Comparison of ENCODE assay signal across 9 mouse cellular contexts in the genomic region with DNA sequence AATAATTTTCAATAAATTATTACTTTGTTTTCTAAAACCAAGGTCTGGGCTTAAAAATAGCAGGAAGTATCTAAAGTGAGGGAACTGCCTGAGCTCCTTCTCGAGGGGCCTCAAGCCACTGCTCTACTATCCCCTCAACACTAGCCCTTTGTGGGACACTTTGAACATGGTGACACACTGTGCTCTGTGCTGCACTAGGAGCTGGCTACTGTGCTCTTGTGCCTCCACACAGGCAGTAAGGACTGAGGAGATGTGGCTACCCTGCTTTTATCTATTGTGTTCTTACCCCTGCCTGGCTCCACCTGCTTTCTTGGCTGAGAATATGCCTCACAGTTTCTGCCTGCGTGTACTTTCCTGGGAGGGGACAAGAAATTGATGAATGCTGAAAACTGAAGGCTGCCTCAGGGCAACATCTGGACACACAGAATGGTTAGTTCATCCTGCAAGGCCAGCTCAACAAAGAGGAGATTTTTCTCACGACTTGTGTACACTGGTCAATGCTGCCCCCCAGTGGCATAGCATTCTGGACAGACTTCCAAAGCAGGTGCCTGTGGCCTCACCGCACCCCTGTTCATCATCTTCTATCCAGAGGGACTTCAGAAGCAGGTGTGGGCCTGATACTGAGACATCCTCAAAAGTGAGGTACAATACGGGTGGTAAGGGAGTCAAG.
DNase-seq lines count a peak whose midpoint lies in the region; ATAC-seq and TF ChIP-seq lines count a peak whose summit lies in the region.
"Had no signal": no experiment of that assay in that cellular context is flagged by ENCODE, and none has a peak within 500 bp of the region (broad histone marks: within the 10 kb centered on the region; RNA-seq: fewer than 3 reads in every experiment).

No protein-coding gene starts in this region.

- H3K4me1 ChIP-seq in heart, embryonic 10.5 days = 0 out of 2 replicates have a peak, but pooled peaks cover 5% of the 10 kb centered on the region
- no peaks in the 10 kb centered on the region for H3K4me1 ChIP-seq in MEL (ENCODE audit: control insufficient read depth in 1 of 2, insufficient read depth in 2 of 2, low read length in 2 of 2)
- H3K4me1 ChIP-seq in neural tube, embryonic 14.5 days (ENCODE audit: control insufficient read depth, insufficient read depth, low read length) = no peaks in the 10 kb centered on the region

- H3K27me3 ChIP-seq in heart, embryonic 10.5 days (ENCODE audit: insufficient read depth, poor library complexity, severe bottlenecking) = no peaks in the 10 kb centered on the region
- no peaks in the 10 kb centered on the region for H3K27me3 ChIP-seq in MEL (ENCODE audit: control insufficient read depth in 1 of 2, insufficient read depth in 2 of 2, low read length in 2 of 2)
- H3K27me3 ChIP-seq in neural tube, embryonic 14.5 days (ENCODE audit: control insufficient read depth, insufficient read depth, low read length) = no peaks in the 10 kb centered on the region
- H3K27me3 ChIP-seq: limb, embryonic 15.5 days had no signal

- H3K79me2 ChIP-seq in MEL (ENCODE audit: control insufficient read depth, insufficient read depth, low read length, poor library complexity) = no peaks in the 10 kb centered on the region

- WGBS in heart, embryonic 10.5 days = 65% methylated on average over 5 of the region's 5 CpGs
- 55% methylated on average over 5 of the region's 5 CpGs for WGBS in neural tube, embryonic 14.5 days

- no peak overlapping the region for H3K27ac ChIP-seq in heart, embryonic 10.5 days
- no peak overlapping the region for H3K27ac ChIP-seq in MEL (ENCODE audit: control insufficient read depth, low read depth, low read length)
- H3K27ac ChIP-seq in neural tube, embryonic 14.5 days (ENCODE audit: low read depth, low read length) = no peak overlapping the region
- H3K27ac ChIP-seq: limb, embryonic 15.5 days had no signal

- peak; percentile 34; the same call in 1 of the 2 replicates for ATAC-seq in neural tube, embryonic 14.5 days (ENCODE audit: low read depth)
- no peak for ATAC-seq in erythroblast, adult 5-6 weeks (replicated peaks; ENCODE audit: low FRiP score, poor library complexity, severe bottlenecking)

- H3K9ac ChIP-seq in MEL (ENCODE audit: control insufficient read depth, low read depth, low read length, poor library complexity, severe bottlenecking) = no peak overlapping the region
- H3K9ac ChIP-seq in neural tube, embryonic 14.5 days (replicated peaks; ENCODE audit: low read depth, low read length) = no peak overlapping the region
- H3K9ac ChIP-seq: limb, embryonic 15.5 days had no signal

- intact Hi-C loops in heart, postnatal 10 days (cut with DNase I) = loop anchor here (5.0 kb wide), 1 partner anchor 57 kb away; no protein-coding TSS in a partner anchor
- intact Hi-C loops in heart, postnatal 14 days (cut with DNase I) = loop anchor here (5.0 kb wide), 2 partner anchors 52 to 208 kb away; no protein-coding TSS in a partner anchor
- intact Hi-C loops in left cerebral cortex, postnatal 25 days (cut with DNase I) = loop anchor here (5.0 to 10.0 kb wide), 2 partner anchors 214 to 447 kb away; no protein-coding TSS in a partner anchor

- TF ChIP-seq RAD21 in MEL (IDR thresholded peaks at IDR 0.05; ENCODE audit: low read depth, low read length) = peak; percentile 61

- no peak overlapping the region for H3K4me2 ChIP-seq in neural tube, embryonic 14.5 days (ENCODE audit: low read depth, low read length)
- H3K4me2 ChIP-seq: limb, embryonic 15.5 days had no signal

- no peak for TF ChIP-seq EP300 in MEL (IDR thresholded peaks at IDR 0.05; ENCODE audit: low read depth in 1 of 2, low read length in 2 of 2)

- peaks cover 77% of the 10 kb centered on the region for H3K36me3 ChIP-seq in heart, embryonic 10.5 days
- peaks cover 0 to 11% of the 10 kb centered on the region in 2 experiments; a peak in 1 of 4 replicates for H3K36me3 ChIP-seq in MEL (ENCODE audit: control insufficient read depth in 1 of 2, insufficient read depth in 2 of 2, low read length in 2 of 2)
- H3K36me3 ChIP-seq in neural tube, embryonic 14.5 days (ENCODE audit: control insufficient read depth, insufficient read depth, low read length) = peaks cover 64% of the 10 kb centered on the region

- no peaks in the 10 kb centered on the region for H3K9me3 ChIP-seq in heart, embryonic 10.5 days
- no peaks in the 10 kb centered on the region for H3K9me3 ChIP-seq in MEL (replicated peaks; ENCODE audit: insufficient read depth, low read length)
- no peaks in the 10 kb centered on the region for H3K9me3 ChIP-seq in neural tube, embryonic 14.5 days (ENCODE audit: control insufficient read depth, low read length)
- H3K9me3 ChIP-seq: limb, embryonic 15.5 days had no signal

- H3K4me3 ChIP-seq in heart, embryonic 10.5 days = no peak overlapping the region
- H3K4me3 ChIP-seq in MEL (ENCODE audit: control insufficient read depth in 1 of 2, insufficient read depth in 1 of 2, low read depth in 2 of 2, low read length in 2 of 2) = no peak overlapping the region
- no peak overlapping the region for H3K4me3 ChIP-seq in neural tube, embryonic 14.5 days (ENCODE audit: low read depth, low read length)
- H3K4me3 ChIP-seq: limb, embryonic 15.5 days had no signal

- TF ChIP-seq POLR2A in MEL (IDR thresholded peaks at IDR 0.05; ENCODE audit: control insufficient read depth in 1 of 2, insufficient read depth in 1 of 2, low read depth in 1 of 2, low read length in 2 of 2, poor library complexity in 1 of 2) = no peak

- TF ChIP-seq CTCF in MEL (IDR thresholded peaks at IDR 0.05 in 2 of 3, conservative IDR thresholded peaks at IDR 0.05 in 1 of 3; ENCODE audit: control insufficient read depth in 1 of 3, insufficient read depth in 1 of 3, low read depth in 2 of 3, low read length in 3 of 3, poor library complexity in 1 of 3, severe bottlenecking in 1 of 3) = peak; percentile 27 to 65 (median 62); a peak in 5 of 6 replicates

- DNase-seq in heart, postnatal 10 days = peak; percentile 65 to 73
- DNase-seq in heart, embryonic 10.5 days (ENCODE audit: low spot score) = no peak
- peak; percentile 46 for DNase-seq in MEL (ENCODE audit: low read depth, low spot score)
- DNase-seq in cerebellum, postnatal 10 days = peak; percentile 79 to 80
- peak; percentile 54 to 63 for DNase-seq in heart, postnatal 14 days
- DNase-seq in left cerebral cortex, postnatal 25 days (ENCODE audit: low spot score in 2 of 2) = peak; percentile 40 to 68

TF ChIP-seq in MEL, 35 proteins besides CTCF, POLR2A, EP300 and RAD21:
- TF ChIP-seq SIN3A (IDR thresholded peaks at IDR 0.05; ENCODE audit: low read length) (no peak), ZC3H11A (IDR thresholded peaks at IDR 0.05; ENCODE audit: low read depth, low read length) (peak; percentile 49), POLR2AphosphoS5 (IDR thresholded peaks at IDR 0.05; ENCODE audit: borderline replicate concordance, low read depth, low read length) (no peak), UBTF (IDR thresholded peaks at IDR 0.05; ENCODE audit: borderline replicate concordance, insufficient read depth, low read depth, low read length) (no peak), MEF2A (IDR thresholded peaks at IDR 0.05; ENCODE audit: extremely low read depth, insufficient replicate concordance, low read depth, low read length, poor library complexity, severe bottlenecking) (no peak), MAFK (IDR thresholded peaks at IDR 0.05; ENCODE audit: borderline replicate concordance, low read depth, low read length) (no peak), SMC3 (IDR thresholded peaks at IDR 0.05; ENCODE audit: low read depth, low read length) (peak; percentile 62)
